Mouse (Mus musculus): Measurements from ENCODE around the gene Evl. TPM values are rescaled to one million over a fixed set of nuclear protein-coding genes. Genes with fewer than 3 reads are reported as not detected.
A peak's percentile ranks its signal among the peaks of the same experiment; 100 is the strongest.
"Not testable (repeated sequence)": the region's sequence is repeated elsewhere in the genome, so short reads cannot be mapped to it uniquely, and the experiment has no call there.

Evl gene
- polyA plus RNA-seq (2014; fragmentation: Nextera tagmentation; extraction: Ambion mirVana): 80.0 and 84.3 TPM in 2 replicates

DNA sequence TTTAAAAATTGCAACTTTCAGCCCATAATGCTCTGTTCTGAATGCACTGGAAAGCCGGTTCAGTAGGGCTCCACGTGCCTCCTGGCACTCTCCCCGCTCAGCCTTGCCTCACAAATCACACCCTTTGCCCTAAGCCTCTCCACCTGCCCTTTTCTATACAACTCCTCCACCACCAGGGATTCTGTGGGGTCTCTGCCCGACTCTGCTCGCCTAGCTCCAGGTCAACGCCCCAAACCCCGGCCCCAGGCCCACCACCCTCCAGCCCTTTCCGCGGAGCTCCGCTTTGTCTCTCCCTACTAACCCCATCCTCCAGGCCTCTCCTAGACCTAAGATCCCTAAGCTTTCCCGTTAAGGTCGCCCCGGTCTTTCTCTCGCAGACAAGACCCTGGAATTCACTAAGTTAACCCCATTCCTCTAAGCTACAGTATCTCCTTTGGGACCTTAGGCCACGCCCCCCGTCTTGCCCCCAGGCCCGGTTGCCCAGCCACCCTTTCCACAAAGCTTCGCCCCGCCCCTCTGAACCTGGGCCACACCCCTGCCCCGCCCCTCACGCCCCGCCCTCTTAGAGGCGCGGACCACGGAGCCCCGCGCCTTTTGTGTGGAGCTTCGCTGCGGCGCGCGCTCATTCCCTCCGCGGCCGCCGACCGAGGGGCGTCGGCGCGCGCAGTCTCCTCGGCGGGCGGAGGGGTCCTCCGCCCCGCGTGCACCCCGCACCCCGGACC is at the start of gene Evl:
TSS of gene Evl (plus strand) at position 601 of the 722 bp plus-strand sequence.
- ATAC-seq (ENCODE audit: insufficient number of reproducible peaks, low FRiP score, low TSS enrichment, low read depth): peak; percentile 90
- Histone ChIP-seq H3K27me3 (ENCODE audit: control insufficient read depth, insufficient read depth, low read length) (no peaks in the 10 kb centered on the region), H3K4me3 (ENCODE audit: low read depth, low read length) (peak within 1 kb of the TSS; percentile 94), H3K9me3 (ENCODE audit: control insufficient read depth, low read length) (no peaks in the 10 kb centered on the region), H3K4me2 (ENCODE audit: low read depth, severe bottlenecking) (peak within 1 kb of the TSS; percentile 67), H3K27ac (replicated peaks; ENCODE audit: low read depth, low read length) (peak within 1 kb of the TSS; percentile 73), H3K4me1 (ENCODE audit: control insufficient read depth, insufficient read depth, low read length) (peaks cover 11% of the 10 kb centered on the region; the same call in 1 of the 2 replicates), H3K9ac (ENCODE audit: low read length) (peak within 1 kb of the TSS; percentile 95), H3K36me3 (ENCODE audit: control insufficient read depth, insufficient read depth, low read length) (no peaks in the 10 kb centered on the region)
- peak; percentile 98 for DNase-seq (ENCODE audit: low spot score)
- WGBS: under 1% methylated on average over 49 of the region's 50 CpGs

DNA sequence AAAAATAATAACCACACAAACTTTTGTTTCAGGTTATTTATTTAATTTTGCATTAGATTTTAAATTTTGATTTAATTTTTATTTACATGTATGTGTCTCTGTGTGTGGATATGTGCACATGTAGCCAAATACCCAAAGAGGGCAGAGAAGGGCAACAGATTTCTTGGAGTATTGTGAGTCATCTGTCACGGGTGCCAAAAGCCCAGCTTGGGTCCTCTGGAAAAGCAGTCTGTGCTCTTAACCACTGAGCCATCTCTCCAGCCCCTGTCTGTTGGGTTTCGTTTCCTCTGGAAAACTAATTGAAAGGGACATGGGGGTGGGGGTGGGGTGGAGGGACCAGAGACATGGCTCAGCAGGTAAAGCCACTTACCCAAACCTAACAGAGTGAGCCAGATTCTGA is 48.7 kb upstream of the Evl start:
- no peak for DNase-seq (ENCODE audit: low spot score)

DNA sequence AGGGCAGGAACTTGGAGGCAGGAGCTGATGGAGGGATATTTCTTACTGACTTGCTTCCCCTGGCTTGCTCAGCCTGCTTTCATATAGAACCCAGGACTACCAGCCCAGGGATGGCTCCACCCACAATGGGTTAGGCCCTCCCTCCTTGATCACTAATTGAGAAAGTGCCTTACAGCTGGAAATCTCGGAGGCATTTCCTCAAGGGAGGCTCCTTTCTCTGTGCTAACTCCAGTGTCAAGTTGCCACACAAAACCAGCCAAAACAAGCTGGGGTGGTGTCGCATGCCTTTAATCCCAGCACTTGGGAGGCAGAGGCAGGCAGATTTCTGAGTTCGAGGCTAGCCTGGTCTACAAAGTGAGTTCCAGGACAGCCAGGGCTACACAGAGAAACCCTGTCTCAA is 47.5 kb upstream of the Evl start:
- ATAC-seq (ENCODE audit: insufficient number of reproducible peaks, low FRiP score, low TSS enrichment, low read depth); DNase-seq (ENCODE audit: low spot score); H3K4me1 ChIP-seq (ENCODE audit: control insufficient read depth, insufficient read depth, low read length); H3K9me3 ChIP-seq (ENCODE audit: control insufficient read depth, low read length); H3K9ac ChIP-seq (ENCODE audit: low read length); H3K27ac ChIP-seq (replicated peaks; ENCODE audit: low read depth, low read length); H3K4me2 ChIP-seq (ENCODE audit: low read depth, severe bottlenecking); H3K36me3 ChIP-seq (ENCODE audit: control insufficient read depth, insufficient read depth, low read length); H3K4me3 ChIP-seq (ENCODE audit: low read depth, low read length); H3K27me3 ChIP-seq (ENCODE audit: control insufficient read depth, insufficient read depth, low read length): not testable (repeated sequence)
- WGBS: 80% methylated on average over 3 of the region's 3 CpGs

More for the DNA sequence above, 48.7 kb upstream of the Evl start:
- Histone ChIP-seq H3K9ac (ENCODE audit: low read length) (no peak overlapping the region), H3K27me3 (ENCODE audit: control insufficient read depth, insufficient read depth, low read length) (0 out of 2 replicates have a peak, but pooled peaks cover 2% of the 10 kb centered on the region), H3K4me1 (ENCODE audit: control insufficient read depth, insufficient read depth, low read length) (no peaks in the 10 kb centered on the region), H3K27ac (replicated peaks; ENCODE audit: low read depth, low read length) (no peak overlapping the region), H3K36me3 (ENCODE audit: control insufficient read depth, insufficient read depth, low read length) (no peaks in the 10 kb centered on the region), H3K4me3 (ENCODE audit: low read depth, low read length) (no peak overlapping the region), H3K9me3 (ENCODE audit: control insufficient read depth, low read length) (no peaks in the 10 kb centered on the region), H3K4me2 (ENCODE audit: low read depth, severe bottlenecking) (no peak overlapping the region)
- whole genome bisulfite sequencing: 65% methylated on average over 2 of the region's 2 CpGs
- no peak for ATAC-seq (ENCODE audit: insufficient number of reproducible peaks, low FRiP score, low TSS enrichment, low read depth)

DNA sequence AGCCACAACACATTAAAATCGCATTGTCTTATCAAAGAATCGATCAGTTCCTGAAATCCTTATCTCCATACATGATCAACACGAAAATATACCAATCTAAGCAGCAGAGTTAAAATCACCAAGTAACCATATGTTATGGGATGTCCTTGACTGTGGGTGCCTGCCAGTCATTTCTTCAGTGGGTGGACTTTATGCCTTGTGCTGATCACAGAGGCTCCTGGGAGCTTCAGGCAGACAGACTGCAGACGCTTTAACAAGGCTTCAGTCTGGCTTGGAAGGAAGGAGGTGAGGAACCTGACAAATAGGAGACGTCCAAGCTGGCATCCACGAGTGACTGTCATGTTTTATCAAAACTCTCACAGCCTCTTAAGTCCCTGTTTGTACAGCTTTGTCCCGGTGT is 43.9 kb upstream of the Evl start:
- DNase-seq (ENCODE audit: low spot score): no peak
- Histone ChIP-seq H3K9me3 (ENCODE audit: control insufficient read depth, low read length) (no peaks in the 10 kb centered on the region), H3K4me1 (ENCODE audit: control insufficient read depth, insufficient read depth, low read length) (no peaks in the 10 kb centered on the region), H3K9ac (ENCODE audit: low read length) (no peak overlapping the region), H3K27me3 (ENCODE audit: control insufficient read depth, insufficient read depth, low read length) (no peaks in the 10 kb centered on the region), H3K27ac (replicated peaks; ENCODE audit: low read depth, low read length) (no peak overlapping the region), H3K4me3 (ENCODE audit: low read depth, low read length) (no peak overlapping the region), H3K4me2 (ENCODE audit: low read depth, severe bottlenecking) (no peak overlapping the region), H3K36me3 (ENCODE audit: control insufficient read depth, insufficient read depth, low read length) (no peaks in the 10 kb centered on the region; the same call in 1 of the 2 replicates)
- ATAC-seq (ENCODE audit: insufficient number of reproducible peaks, low FRiP score, low TSS enrichment, low read depth): no peak
- 75% methylated on average over 7 of the region's 7 CpGs for WGBS

DNA sequence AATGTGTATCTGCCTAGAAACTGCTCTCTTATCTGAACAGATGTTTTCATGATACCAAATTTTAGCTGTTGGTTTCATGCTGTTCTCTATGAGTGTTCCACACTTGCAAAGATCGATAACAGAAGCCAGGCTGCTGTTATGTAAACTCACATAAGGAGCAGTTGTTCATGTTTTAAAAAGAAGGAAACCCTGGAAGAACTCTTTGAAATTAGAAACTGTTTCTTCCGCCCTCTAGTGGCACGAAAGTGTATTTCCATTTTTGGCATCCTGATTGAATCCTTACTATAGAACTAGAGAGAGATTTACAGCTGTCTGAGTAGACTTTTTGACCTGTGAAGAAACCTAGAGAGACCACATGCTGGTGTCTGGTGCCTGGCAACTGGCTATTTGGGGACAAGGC is 43.5 kb upstream of the Evl start:
- H3K27me3 ChIP-seq (ENCODE audit: control insufficient read depth, insufficient read depth, low read length): no peaks in the 10 kb centered on the region
- peak; percentile 66 for DNase-seq (ENCODE audit: low spot score)
- H3K9ac ChIP-seq (ENCODE audit: low read length): no peak overlapping the region
- no peaks in the 10 kb centered on the region; the same call in 1 of the 2 replicates for H3K36me3 ChIP-seq (ENCODE audit: control insufficient read depth, insufficient read depth, low read length)
- no peak overlapping the region for H3K4me2 ChIP-seq (ENCODE audit: low read depth, severe bottlenecking)
- WGBS: 8% methylated on average over 3 of the region's 3 CpGs
- H3K4me1 ChIP-seq (ENCODE audit: control insufficient read depth, insufficient read depth, low read length): no peaks in the 10 kb centered on the region
- no peaks in the 10 kb centered on the region for H3K9me3 ChIP-seq (ENCODE audit: control insufficient read depth, low read length)
- no peak for ATAC-seq (ENCODE audit: insufficient number of reproducible peaks, low FRiP score, low TSS enrichment, low read depth)
- no peak overlapping the region for H3K27ac ChIP-seq (replicated peaks; ENCODE audit: low read depth, low read length)
- no peak overlapping the region for H3K4me3 ChIP-seq (ENCODE audit: low read depth, low read length)

DNA sequence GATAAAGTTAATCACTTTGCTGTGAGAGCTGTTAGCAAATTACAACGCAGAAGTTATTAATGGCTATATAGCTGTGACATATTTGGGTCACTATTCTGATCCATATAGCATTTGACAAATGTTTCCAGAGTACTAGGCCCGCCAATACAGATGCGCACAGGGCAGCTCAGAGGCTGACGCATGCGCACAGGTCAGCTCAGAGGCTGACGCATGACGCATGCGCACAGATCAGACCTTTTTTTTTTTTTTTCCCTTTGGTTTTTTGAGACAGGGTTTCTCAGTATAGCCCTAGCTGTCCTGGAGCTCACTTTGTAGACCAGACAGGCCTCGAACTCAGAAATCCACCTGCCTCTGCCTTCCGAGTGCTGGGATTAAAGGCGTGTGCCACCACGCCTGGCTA is 39.1 kb upstream of the Evl start:
- Histone ChIP-seq H3K27ac (replicated peaks; ENCODE audit: low read depth, low read length) (no peak overlapping the region), H3K27me3 (ENCODE audit: control insufficient read depth, insufficient read depth, low read length) (no peaks in the 10 kb centered on the region), H3K9me3 (ENCODE audit: control insufficient read depth, low read length) (no peaks in the 10 kb centered on the region), H3K36me3 (ENCODE audit: control insufficient read depth, insufficient read depth, low read length) (no peaks in the 10 kb centered on the region; the same call in 1 of the 2 replicates), H3K4me2 (ENCODE audit: low read depth, severe bottlenecking) (no peak overlapping the region), H3K4me3 (ENCODE audit: low read depth, low read length) (no peak overlapping the region), H3K4me1 (ENCODE audit: control insufficient read depth, insufficient read depth, low read length) (no peaks in the 10 kb centered on the region), H3K9ac (ENCODE audit: low read length) (no peak overlapping the region)
- 93% methylated on average over 12 of the region's 12 CpGs for WGBS
- DNase-seq (ENCODE audit: low spot score): no peak
- no peak for ATAC-seq (ENCODE audit: insufficient number of reproducible peaks, low FRiP score, low TSS enrichment, low read depth)

DNA sequence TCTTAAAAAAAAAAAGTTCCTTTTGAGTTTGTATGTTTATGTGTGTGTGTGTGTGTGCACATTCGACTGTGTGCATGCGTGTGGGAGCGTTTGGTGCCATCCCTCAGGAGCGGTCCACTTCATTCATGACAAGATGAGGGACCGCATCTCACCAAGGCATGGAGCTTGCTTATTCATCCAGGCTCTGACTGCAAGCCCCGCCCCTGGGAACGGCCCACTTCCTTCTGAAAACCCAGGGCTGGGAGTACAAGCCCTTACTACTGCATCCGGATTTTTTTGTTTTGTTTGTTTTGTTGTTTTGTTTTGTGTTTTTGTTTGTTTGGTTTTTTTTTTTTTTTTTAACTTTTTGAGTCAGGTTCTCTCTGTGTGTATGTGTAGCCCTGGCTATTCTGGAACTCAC is 35.1 kb upstream of the Evl start:
- Histone ChIP-seq H3K9me3 (ENCODE audit: control insufficient read depth, low read length) (no peaks in the 10 kb centered on the region), H3K36me3 (ENCODE audit: control insufficient read depth, insufficient read depth, low read length) (no peaks in the 10 kb centered on the region), H3K4me2 (ENCODE audit: low read depth, severe bottlenecking) (no peak overlapping the region), H3K9ac (ENCODE audit: low read length) (no peak overlapping the region), H3K4me1 (ENCODE audit: control insufficient read depth, insufficient read depth, low read length) (no peaks in the 10 kb centered on the region), H3K27ac (replicated peaks; ENCODE audit: low read depth, low read length) (no peak overlapping the region), H3K4me3 (ENCODE audit: low read depth, low read length) (no peak overlapping the region), H3K27me3 (ENCODE audit: control insufficient read depth, insufficient read depth, low read length) (no peaks in the 10 kb centered on the region)
- no peak for ATAC-seq (ENCODE audit: insufficient number of reproducible peaks, low FRiP score, low TSS enrichment, low read depth)
- DNase-seq (ENCODE audit: low spot score): no peak
- 73% methylated on average over 8 of the region's 8 CpGs for WGBS

DNA sequence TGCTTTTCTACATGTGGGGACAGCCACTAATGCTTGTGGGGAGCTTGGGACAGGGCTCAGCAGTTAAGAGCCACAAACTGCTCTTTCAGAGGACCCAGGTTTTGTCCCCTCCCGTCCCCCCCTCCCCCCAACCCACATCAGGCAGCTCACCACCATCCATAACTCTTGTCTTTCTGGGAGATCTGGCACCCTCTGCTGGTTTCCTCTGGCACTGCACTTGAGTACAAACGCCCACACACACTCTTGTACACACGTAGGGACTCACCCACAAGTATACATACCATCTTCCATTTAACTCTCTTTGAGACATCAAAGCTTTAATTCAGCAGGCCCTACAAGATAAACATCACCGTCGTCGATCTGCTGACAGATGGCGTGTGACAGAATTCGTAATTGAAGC is 25.3 kb upstream of the Evl start:
- Histone ChIP-seq H3K9me3 (ENCODE audit: control insufficient read depth, low read length) (no peaks in the 10 kb centered on the region), H3K9ac (ENCODE audit: low read length) (no peak overlapping the region), H3K4me2 (ENCODE audit: low read depth, severe bottlenecking) (no peak overlapping the region), H3K4me3 (ENCODE audit: low read depth, low read length) (no peak overlapping the region), H3K27me3 (ENCODE audit: control insufficient read depth, insufficient read depth, low read length) (no peaks in the 10 kb centered on the region), H3K36me3 (ENCODE audit: control insufficient read depth, insufficient read depth, low read length) (no peaks in the 10 kb centered on the region), H3K27ac (replicated peaks; ENCODE audit: low read depth, low read length) (no peak overlapping the region), H3K4me1 (ENCODE audit: control insufficient read depth, insufficient read depth, low read length) (no peaks in the 10 kb centered on the region)
- 47% methylated on average over 8 of the region's 8 CpGs for WGBS
- ATAC-seq (ENCODE audit: insufficient number of reproducible peaks, low FRiP score, low TSS enrichment, low read depth): no peak
- DNase-seq (ENCODE audit: low spot score): peak; percentile 84

DNA sequence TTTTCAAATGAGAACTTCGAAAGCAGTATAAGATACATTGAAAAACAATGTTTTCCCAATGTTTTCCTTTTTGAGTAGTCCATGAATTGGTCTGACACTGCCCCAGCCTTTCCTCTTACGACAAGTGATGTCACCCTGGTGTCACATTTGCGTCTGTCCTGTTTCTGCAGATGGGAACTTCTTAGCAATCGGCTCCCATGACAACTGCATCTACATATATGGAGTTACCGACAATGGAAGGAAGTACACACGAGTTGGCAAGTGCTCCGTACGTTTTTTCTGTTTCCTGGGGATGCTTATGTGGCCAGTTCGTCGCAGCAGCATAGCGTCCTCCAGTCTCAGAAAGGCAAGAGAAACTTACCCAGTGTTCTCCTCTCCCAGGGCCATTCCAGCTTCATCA is 20.0 kb upstream of the Evl start:
- no peak overlapping the region for H3K4me3 ChIP-seq (ENCODE audit: low read depth, low read length)
- H3K9ac ChIP-seq (ENCODE audit: low read length): no peak overlapping the region
- H3K9me3 ChIP-seq (ENCODE audit: control insufficient read depth, low read length): no peaks in the 10 kb centered on the region
- H3K27me3 ChIP-seq (ENCODE audit: control insufficient read depth, insufficient read depth, low read length): no peaks in the 10 kb centered on the region
- H3K4me1 ChIP-seq (ENCODE audit: control insufficient read depth, insufficient read depth, low read length): no peaks in the 10 kb centered on the region
- WGBS: 94% methylated on average over 11 of the region's 11 CpGs
- no peaks in the 10 kb centered on the region for H3K36me3 ChIP-seq (ENCODE audit: control insufficient read depth, insufficient read depth, low read length)
- no peak for ATAC-seq (ENCODE audit: insufficient number of reproducible peaks, low FRiP score, low TSS enrichment, low read depth)
- no peak overlapping the region for H3K4me2 ChIP-seq (ENCODE audit: low read depth, severe bottlenecking)
- DNase-seq (ENCODE audit: low spot score): no peak
- no peak overlapping the region for H3K27ac ChIP-seq (replicated peaks; ENCODE audit: low read depth, low read length)
